7 mouse cellular contexts compared by ENCODE assay signal in the genomic region with DNA sequence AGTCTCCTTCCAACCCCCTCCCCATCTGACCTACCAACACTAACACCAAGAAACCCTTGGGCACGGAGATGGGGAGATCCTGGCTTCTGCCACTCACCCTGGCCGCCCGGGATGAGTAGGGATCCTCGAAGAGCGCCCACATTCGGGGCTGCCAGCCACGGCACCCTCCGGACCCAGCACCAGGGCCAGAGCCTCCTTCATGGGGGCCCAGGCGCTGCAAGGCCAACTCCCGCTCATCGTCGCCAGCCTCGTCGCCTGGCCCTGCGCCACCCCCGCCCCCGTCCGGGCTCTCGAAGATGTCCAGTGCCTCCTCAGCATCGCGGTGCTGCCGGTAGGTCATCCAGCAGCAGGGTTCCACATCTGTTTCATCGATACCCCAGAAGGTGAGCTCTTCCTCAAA. TPM values are rescaled to one million over a fixed set of nuclear protein-coding genes. Genes with fewer than 3 reads are reported as not detected.
DNase-seq lines count a peak whose midpoint lies in the region; ATAC-seq and TF ChIP-seq lines count a peak whose summit lies in the region.

No protein-coding gene starts in this region.

- peaks cover 50% of the 10 kb centered on the region for H3K27me3 ChIP-seq in embryonic facial prominence, embryonic 11.5 days (ENCODE audit: control insufficient read depth, insufficient read depth, low read length)
- H3K27me3 ChIP-seq in hindbrain, embryonic 12.5 days, result peaks cover 86% of the 10 kb centered on the region
- peaks cover 99% of the 10 kb centered on the region for H3K27me3 ChIP-seq in neural tube, embryonic 13.5 days

- H3K4me3 ChIP-seq in left cerebral cortex, adult 2 months, result peak overlapping the region; percentile 70
- peak overlapping the region; percentile 50 for H3K4me3 ChIP-seq in embryonic facial prominence, embryonic 11.5 days (ENCODE audit: low read depth, low read length)
- peak overlapping the region; percentile 57 for H3K4me3 ChIP-seq in hindbrain, embryonic 12.5 days
- H3K4me3 ChIP-seq in neural tube, embryonic 13.5 days, result peak overlapping the region; percentile 54

- no peak for TF ChIP-seq CTCF in left cerebral cortex, adult 2 months (IDR thresholded peaks at IDR 0.05)

- intact Hi-C loops in left cerebral cortex, adult 2 months (cut with DNase I), result no loop called here
- intact Hi-C loops in left cerebral cortex, postnatal 14 days (cut with DNase I), result no loop called here

- DNase-seq in left cerebral cortex, adult 2 months (ENCODE audit: extremely low spot score in 1 of 2, low spot score in 2 of 2), result peak in 1 of 2 experiments; percentile 54
- DNase-seq in left cerebral cortex, postnatal 14 days (ENCODE audit: low spot score in 2 of 2), result no peak
- DNase-seq in embryonic facial prominence, embryonic 11.5 days (ENCODE audit: low spot score), result no peak
- no peak for DNase-seq in embryo, embryonic 10 days (ENCODE audit: low spot score)

- no peak for ATAC-seq in embryonic facial prominence, embryonic 11.5 days (replicated peaks; ENCODE audit: insufficient number of reproducible peaks, low FRiP score, low TSS enrichment, low read depth)
- no peak for ATAC-seq in hindbrain, embryonic 12.5 days (ENCODE audit: low FRiP score)
- ATAC-seq in neural tube, embryonic 13.5 days (ENCODE audit: low read depth), result no peak
- ATAC-seq in megakaryocyte-erythroid progenitor cell, adult 5-6 weeks (replicated peaks; ENCODE audit: low FRiP score, low TSS enrichment, poor library complexity, severe bottlenecking), result no peak

- peaks cover 5% of the 10 kb centered on the region for H3K4me1 ChIP-seq in embryonic facial prominence, embryonic 11.5 days (ENCODE audit: control insufficient read depth, insufficient read depth, low read length)
- H3K4me1 ChIP-seq in hindbrain, embryonic 12.5 days, result peaks cover 27% of the 10 kb centered on the region
- peaks cover 28% of the 10 kb centered on the region for H3K4me1 ChIP-seq in neural tube, embryonic 13.5 days (replicated peaks)

- no peaks in the 10 kb centered on the region for H3K36me3 ChIP-seq in embryonic facial prominence, embryonic 11.5 days (replicated peaks; ENCODE audit: control insufficient read depth, insufficient read depth, low read depth, low read length)
- no peaks in the 10 kb centered on the region for H3K36me3 ChIP-seq in hindbrain, embryonic 12.5 days
- no peaks in the 10 kb centered on the region for H3K36me3 ChIP-seq in neural tube, embryonic 13.5 days

- H3K9me3 ChIP-seq in embryonic facial prominence, embryonic 11.5 days (replicated peaks; ENCODE audit: control insufficient read depth, low read length), result no peaks in the 10 kb centered on the region
- H3K9me3 ChIP-seq in hindbrain, embryonic 12.5 days (replicated peaks), result no peaks in the 10 kb centered on the region
- no peaks in the 10 kb centered on the region for H3K9me3 ChIP-seq in neural tube, embryonic 13.5 days

- peak overlapping the region; percentile 99 for H3K4me2 ChIP-seq in embryonic facial prominence, embryonic 11.5 days (ENCODE audit: low read depth, low read length)
- peak overlapping the region; percentile 98 for H3K4me2 ChIP-seq in hindbrain, embryonic 12.5 days (replicated peaks)
- H3K4me2 ChIP-seq in neural tube, embryonic 13.5 days, result peak overlapping the region; percentile 93

- H3K9ac ChIP-seq in embryonic facial prominence, embryonic 11.5 days (replicated peaks; ENCODE audit: low read length), result no peak overlapping the region; the same call in 1 of the 2 replicates
- H3K9ac ChIP-seq in hindbrain, embryonic 12.5 days, result peak overlapping the region; percentile 27; the same call in 1 of the 2 replicates
- H3K9ac ChIP-seq in neural tube, embryonic 13.5 days, result peak overlapping the region; percentile 75

- 5% methylated on average over 23 of the region's 23 CpGs for WGBS in embryonic facial prominence, embryonic 11.5 days
- WGBS in hindbrain, embryonic 12.5 days, result 2% methylated on average over 23 of the region's 23 CpGs
- 2% methylated on average over 23 of the region's 23 CpGs for WGBS in neural tube, embryonic 13.5 days

- peak overlapping the region; percentile 89 for H3K27ac ChIP-seq in left cerebral cortex, adult 2 months
- no peak overlapping the region for H3K27ac ChIP-seq in embryonic facial prominence, embryonic 11.5 days (replicated peaks; ENCODE audit: low read depth, low read length)
- H3K27ac ChIP-seq in hindbrain, embryonic 12.5 days, result no peak overlapping the region
- no peak overlapping the region for H3K27ac ChIP-seq in neural tube, embryonic 13.5 days (replicated peaks)

RNA-seq across cellular contexts. Expression of a gene that starts 1.2 kb away (rescaled TPM):
- 10 to 100 TPM; 68.4 to 73.4 TPM for total RNA-seq in left cerebral cortex, adult 2 months (2021)
- total RNA-seq in left cerebral cortex, postnatal 14 days (2021), result 10 to 100 TPM; 61.7 to 74.6 TPM
- 0.14 and 0.26 TPM in 2 replicates for polyA plus RNA-seq in embryonic facial prominence, embryonic 11.5 days (2014; fragmentation: Nextera tagmentation; extraction: Ambion mirVana)
- 0.71 and 0.73 TPM in 2 replicates for polyA plus RNA-seq in hindbrain, embryonic 12.5 days (2016; fragmentation: Nextera tagmentation; extraction: Ambion mirVana)
- 1.8 TPM in 2 replicates for polyA plus RNA-seq in neural tube, embryonic 13.5 days (2015; fragmentation: Nextera tagmentation; extraction: Ambion mirVana)
- total RNA-seq in megakaryocyte-erythroid progenitor cell, adult 5-6 weeks (2014; fragmentation: Nextera tagmentation), result not detected in 2 replicates
- total RNA-seq in megakaryocyte-erythroid progenitor cell, adult 5-6 weeks (2017), result not detected in 2 replicates

RNA-seq across cellular contexts. Expression of a gene that starts 59.7 kb away (rescaled TPM):
- 100 to 1,000 TPM; 369 to 419 TPM for total RNA-seq in left cerebral cortex, adult 2 months (2021)
- total RNA-seq in left cerebral cortex, postnatal 14 days (2021), result 100 to 1,000 TPM; 365 to 381 TPM
- polyA plus RNA-seq in embryonic facial prominence, embryonic 11.5 days (2014; fragmentation: Nextera tagmentation; extraction: Ambion mirVana), result 2.9 and 5.8 TPM in 2 replicates
- 5.6 and 5.7 TPM in 2 replicates for polyA plus RNA-seq in hindbrain, embryonic 12.5 days (2016; fragmentation: Nextera tagmentation; extraction: Ambion mirVana)
- 8.1 and 8.7 TPM in 2 replicates for polyA plus RNA-seq in neural tube, embryonic 13.5 days (2015; fragmentation: Nextera tagmentation; extraction: Ambion mirVana)
- not detected in 2 replicates for total RNA-seq in megakaryocyte-erythroid progenitor cell, adult 5-6 weeks (2014; fragmentation: Nextera tagmentation)
- total RNA-seq in megakaryocyte-erythroid progenitor cell, adult 5-6 weeks (2017), result not detected in 2 replicates

Comparison
In these comparisons a context has a peak if more than half of its experiments do, and no peak if none do; other contexts are left out.
1. RNA of a gene that starts 1.2 kb away (total RNA-seq): 61.7 to 74.6 TPM in left cerebral cortex, postnatal 14 days and 68.4 to 73.4 TPM in left cerebral cortex, adult 2 months; not detected in megakaryocyte-erythroid progenitor cell, adult 5-6 weeks; every median in the first group is over 10 times any median in the second.
2. RNA of a gene that starts 59.7 kb away (total RNA-seq): 369 to 419 TPM in left cerebral cortex, adult 2 months and 365 to 381 TPM in left cerebral cortex, postnatal 14 days; not detected in megakaryocyte-erythroid progenitor cell, adult 5-6 weeks; every median in the first group is over 100 times any median in the second.
3. Peak in every context shown above with its lines, with median percentiles within 50 percentile points of each other: H3K4me3 ChIP-seq and H3K4me2 ChIP-seq.